Mouse (Mus musculus) G1E (cell line): ENCODE results near the gene Ttbk1.

ENCODE experiments used
- CTCF ChIP-seq: IDR thresholded peaks from 2 replicates; pipeline ENCODE4 v1.5.1; 2012; ENCODE audit warnings: low read depth, low read length, inconsistent platforms, mixed read lengths
- GATA1 ChIP-seq: IDR thresholded peaks from 2 replicates; pipeline ENCODE4 v1.6.1; 2012; ENCODE audit warnings: borderline replicate concordance, low read length, inconsistent platforms, mixed read lengths

DNA sequence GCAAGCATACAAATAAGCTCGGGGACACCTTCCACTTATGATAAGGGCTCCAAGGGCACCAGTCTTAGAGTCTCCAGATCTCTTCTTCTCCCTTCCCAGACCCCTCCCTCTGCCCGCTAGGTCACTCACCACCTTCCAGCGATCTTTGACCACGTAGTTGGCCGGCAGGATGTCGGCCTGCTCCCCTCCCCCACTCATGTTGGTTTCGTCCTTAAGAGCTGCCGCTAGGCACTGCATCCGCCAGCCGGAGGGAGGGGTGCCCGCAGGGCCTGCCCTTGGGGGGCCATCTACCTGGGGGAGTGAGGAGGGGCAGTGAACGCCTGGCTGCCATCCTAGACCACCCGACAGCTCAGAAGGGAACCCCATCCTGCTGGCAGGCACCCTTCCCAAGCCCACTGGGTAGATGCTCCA is 3.4 kb downstream of the Ttbk1 start:
- TF ChIP-seq CTCF (no peak), GATA1 (no peak)
